17 mouse cellular contexts compared by ENCODE assay signal in genomic region chr15:81329721-81330369, GRCm38 (mm10). TPM values are rescaled to one million over a fixed set of nuclear protein-coding genes. Genes with fewer than 3 reads are reported as not detected.
DNase-seq lines count a peak whose midpoint lies in the region; ATAC-seq and TF ChIP-seq lines count a peak whose summit lies in the region.
"Had no signal": no experiment of that assay in that cellular context is flagged by ENCODE, and none has a peak within 500 bp of the region (broad histone marks: within the 10 kb centered on the region; RNA-seq: fewer than 3 reads in every experiment).

No protein-coding gene starts in this region.

- no peaks in the 10 kb centered on the region for H3K9me3 ChIP-seq in liver, postnatal 0 days (ENCODE audit: low read length)
- no peaks in the 10 kb centered on the region for H3K9me3 ChIP-seq in embryonic facial prominence, embryonic 14.5 days (ENCODE audit: control insufficient read depth, low read length)
- H3K9me3 ChIP-seq: embryonic facial prominence, embryonic 15.5 days; heart, embryonic 13.5 days; midbrain, embryonic 10.5 days had no signal

- ATAC-seq in liver, postnatal 0 days = no peak
- ATAC-seq in embryonic facial prominence, embryonic 14.5 days (ENCODE audit: low read depth) = no peak; the same call in 1 of the 2 replicates
- no peak for ATAC-seq in cerebellum, adult (ENCODE audit: insufficient number of reproducible peaks, low FRiP score, low TSS enrichment)
- ATAC-seq: activated CD4-positive, CD25-positive, alpha-beta regulatory T cell, adult 4 months; forebrain, embryonic 14.5 days; hindbrain, postnatal 0 days had no signal

- H3K36me3 ChIP-seq in liver, adult 2 months (ENCODE audit: control insufficient read depth, insufficient read depth, low read length) = peaks cover 78% of the 10 kb centered on the region
- H3K36me3 ChIP-seq in liver, postnatal 0 days (replicated peaks; ENCODE audit: insufficient read depth, low read length) = peaks cover 57% of the 10 kb centered on the region
- H3K36me3 ChIP-seq in embryonic facial prominence, embryonic 14.5 days (ENCODE audit: control insufficient read depth, insufficient read depth, low read length) = peaks cover 76% of the 10 kb centered on the region

- 81% methylated on average over 5 of the region's 5 CpGs for WGBS in liver, adult 2 months
- 76% methylated on average over 5 of the region's 5 CpGs for WGBS in liver, postnatal 0 days (ENCODE audit: insufficient replicate concordance)
- WGBS in embryonic facial prominence, embryonic 14.5 days = 33% methylated on average over 5 of the region's 5 CpGs

- no peak for TF ChIP-seq CTCF in liver, adult 2 months (IDR thresholded peaks at IDR 0.05; ENCODE audit: low read depth, low read length)
- TF ChIP-seq CTCF in liver, postnatal 0 days (IDR thresholded peaks at IDR 0.05; ENCODE audit: low read depth) = no peak

- DNase-seq in heart, adult 11 months = peak; percentile 78
- no peak for DNase-seq in heart, postnatal 36 days
- no peak for DNase-seq in liver, adult 2 months (ENCODE audit: extremely low read depth, low read depth, low spot score)
- DNase-seq in liver, postnatal 0 days = no peak
- peak; percentile 28 for DNase-seq in embryonic facial prominence, embryonic 14.5 days (ENCODE audit: low spot score)
- peak; percentile 77 for DNase-seq in lung, postnatal 36 days
- DNase-seq in ovary, adult 18-20 months (ENCODE audit: low spot score) = no peak
- DNase-seq: cerebellum, adult 9-10 months; gastrocnemius, postnatal 25 days; thymus, postnatal 14 days had no signal

- TF ChIP-seq EP300 in liver, postnatal 0 days (IDR thresholded peaks at IDR 0.05; ENCODE audit: low read depth) = no peak

- no peak overlapping the region for H3K4me2 ChIP-seq in liver, postnatal 0 days (ENCODE audit: low read depth, low read length)
- no peak overlapping the region for H3K4me2 ChIP-seq in embryonic facial prominence, embryonic 14.5 days (ENCODE audit: low read depth, low read length)
- H3K4me2 ChIP-seq: embryonic facial prominence, embryonic 15.5 days; heart, embryonic 13.5 days had no signal

- 0 out of 2 replicates have a peak overlapping the region, but pooled peaks have one; percentile 13 for H3K27ac ChIP-seq in liver, adult 2 months (replicated peaks; ENCODE audit: insufficient read depth, low read depth, low read length)
- no peak overlapping the region for H3K27ac ChIP-seq in liver, postnatal 0 days (ENCODE audit: low read depth)
- no peak overlapping the region for H3K27ac ChIP-seq in embryonic facial prominence, embryonic 14.5 days (replicated peaks; ENCODE audit: low read depth, low read length)
- H3K27ac ChIP-seq: embryonic facial prominence, embryonic 15.5 days; heart, embryonic 13.5 days; hindbrain, postnatal 0 days; midbrain, embryonic 10.5 days had no signal

- TF ChIP-seq POLR2A in liver, adult 2 months (IDR thresholded peaks at IDR 0.05; ENCODE audit: extremely low read depth, insufficient read depth, low read length) = no peak

- H3K4me3 ChIP-seq in liver, adult 2 months (ENCODE audit: insufficient read depth, low read depth, low read length) = no peak overlapping the region
- no peak overlapping the region for H3K4me3 ChIP-seq in liver, postnatal 0 days (ENCODE audit: low read depth, low read length)
- no peak overlapping the region for H3K4me3 ChIP-seq in embryonic facial prominence, embryonic 14.5 days (ENCODE audit: low read depth, low read length)
- H3K4me3 ChIP-seq: embryonic facial prominence, embryonic 15.5 days; heart, embryonic 13.5 days; midbrain, embryonic 10.5 days had no signal

- H3K4me1 ChIP-seq in liver, adult 2 months (ENCODE audit: control insufficient read depth, insufficient read depth, low read length) = 0 out of 2 replicates have a peak, but pooled peaks cover 3% of the 10 kb centered on the region
- H3K4me1 ChIP-seq in liver, postnatal 0 days (ENCODE audit: insufficient read depth) = no peaks in the 10 kb centered on the region
- no peaks in the 10 kb centered on the region for H3K4me1 ChIP-seq in embryonic facial prominence, embryonic 14.5 days (ENCODE audit: control insufficient read depth, insufficient read depth, low read length)
- H3K4me1 ChIP-seq: embryonic facial prominence, embryonic 15.5 days; midbrain, embryonic 10.5 days had no signal

- peaks cover 4% of the 10 kb centered on the region; the same call in 1 of the 2 replicates for H3K79me2 ChIP-seq in liver, adult 2 months (ENCODE audit: control insufficient read depth, insufficient read depth, low read length)

- intact Hi-C loops in heart, postnatal 36 days (cut with DNase I) = no loop called here

- H3K9ac ChIP-seq in liver, adult 2 months (ENCODE audit: low read depth, low read length) = no peak overlapping the region
- no peak overlapping the region for H3K9ac ChIP-seq in liver, postnatal 0 days (replicated peaks)
- no peak overlapping the region for H3K9ac ChIP-seq in embryonic facial prominence, embryonic 14.5 days (ENCODE audit: low read depth, low read length)
- H3K9ac ChIP-seq: embryonic facial prominence, embryonic 15.5 days; heart, embryonic 13.5 days had no signal

- no peaks in the 10 kb centered on the region for H3K27me3 ChIP-seq in liver, adult 2 months (ENCODE audit: control insufficient read depth, insufficient read depth, low read length)
- H3K27me3 ChIP-seq in liver, postnatal 0 days (ENCODE audit: insufficient read depth, low read length) = no peaks in the 10 kb centered on the region
- H3K27me3 ChIP-seq in embryonic facial prominence, embryonic 14.5 days (replicated peaks; ENCODE audit: control insufficient read depth, insufficient read depth, low read length) = no peaks in the 10 kb centered on the region
- H3K27me3 ChIP-seq: embryonic facial prominence, embryonic 15.5 days; heart, embryonic 13.5 days had no signal

RNA-seq across cellular contexts. Expression of gene Slc25a17, which starts 30.8 kb away (rescaled TPM):
- 10 to 100 TPM; 15.7 to 18.0 TPM for total RNA-seq in heart, postnatal 36 days (2021)
- 56.1 and 67.8 TPM in 2 replicates for total RNA-seq in liver, adult 2 months (2014; rRNA removed)
- polyA plus RNA-seq in liver, adult 2 months (2012; rRNA removed) = 30.2 and 30.4 TPM in 2 replicates
- 37.8 and 38.6 TPM in 2 replicates for polyA plus RNA-seq in liver, postnatal 0 days (2015; fragmentation: Nextera tagmentation; extraction: Ambion mirVana)
- polyA plus RNA-seq in embryonic facial prominence, embryonic 14.5 days (2014; fragmentation: Nextera tagmentation; extraction: Ambion mirVana) = 102 and 112 TPM in 2 replicates

Comparison
In these comparisons a context has a peak if more than half of its experiments do, and no peak if none do; other contexts are left out.
1. DNase-seq: peak in heart, adult 11 months (single experiment), embryonic facial prominence, embryonic 14.5 days (single experiment) and lung, postnatal 36 days (single experiment); none in heart, postnatal 36 days (0 of 2), liver, adult 2 months (single experiment), liver, postnatal 0 days (single experiment) and ovary, adult 18-20 months (single experiment).